Mouse (Mus musculus) stomach, embryonic 15.5 days (tissue): ENCODE data around the gene Olfr1196. TPM values are rescaled to one million over a fixed set of nuclear protein-coding genes. Genes with fewer than 3 reads are reported as not detected.
"Not testable (repeated sequence)": the region's sequence is repeated elsewhere in the genome, so short reads cannot be mapped to it uniquely, and the experiment has no call there.

Experiments
- ATAC-seq: fragments of 200-750 bp; cut with Nextera tagmentation; 2 replicates; pipeline ENCODE4 v1.8.0; 2017; ENCODE audit warnings: low read depth, moderate number of reproducible peaks, moderate TSS enrichment; ENCODE audit not compliant: insufficient read depth, low FRiP score
- H3K27ac ChIP-seq: fragments of 300-500 bp; sonication (generic); 2 replicates; pipeline ENCODE4 v1.5.1; 2015; ENCODE audit warnings: mild to moderate bottlenecking, inconsistent platforms
- H3K27me3 ChIP-seq: fragments of 300-500 bp; sonication (generic); replicated peaks from 2 replicates; pipeline ENCODE4 v1.6.1; 2015; ENCODE audit warnings: inconsistent platforms
- H3K36me3 ChIP-seq: fragments of 300-500 bp; sonication (generic); 2 replicates; pipeline ENCODE4 v1.6.1; 2015; ENCODE audit warnings: inconsistent platforms
- H3K4me1 ChIP-seq: fragments of 300-500 bp; sonication (generic); 2 replicates; pipeline ENCODE4 v1.6.1; 2015; ENCODE audit warnings: inconsistent platforms
- H3K4me2 ChIP-seq: fragments of 300-500 bp; sonication (generic); 2 replicates; pipeline ENCODE4 v1.6.1; 2015; ENCODE audit warnings: mild to moderate bottlenecking, inconsistent platforms
- H3K4me3 ChIP-seq: fragments of 300-500 bp; sonication (generic); replicated peaks from 2 replicates; pipeline ENCODE4 v1.5.1; 2015; ENCODE audit warnings: inconsistent platforms
- H3K9ac ChIP-seq: fragments of 300-500 bp; sonication (generic); 2 replicates; pipeline ENCODE4 v1.6.1; 2015; ENCODE audit warnings: inconsistent platforms
- H3K9me3 ChIP-seq: fragments of 300-500 bp; sonication (generic); 2 replicates; pipeline ENCODE4 v1.6.1; 2016; ENCODE audit warnings: inconsistent platforms
- WGBS: fragments of 180-500 bp; shearing (Covaris S2); methylation state at CpG from one replicate; pipeline ENCODE4 v1.1.7; 2015; 5-methylcytosine and 5-hydroxymethylcytosine counted together
- polyA plus RNA-seq: library from polyadenylated mRNA; unstranded; fragments of >200 nt; fragmentation: Nextera tagmentation; extraction: Ambion mirVana; gene quantifications from 2 replicates; pipeline ENCODE4 v1.2.1, GENCODE M21; 2015

The Olfr1196 gene
- polyA plus RNA-seq: not detected in 2 replicates

- Histone ChIP-seq H3K9me3 (no peaks in the 10 kb centered on the region), H3K9ac (no peak within 1 kb of the TSS), H3K4me2 (no peak within 1 kb of the TSS), H3K4me3 (no peak within 1 kb of the TSS), H3K27me3 (no peaks in the 10 kb centered on the region), H3K36me3 (no peaks in the 10 kb centered on the region), H3K4me1 (no peaks in the 10 kb centered on the region), H3K27ac (no peak within 1 kb of the TSS)
- 83% methylated on average over 2 of the region's 2 CpGs for WGBS
- ATAC-seq: no peak
Observed at GRCm38 (mm10) chr2:88704497-88704896, at the start of gene Olfr1196. TSS of gene Olfr1196 (minus strand) at chr2:88704597.

GRCm38 (mm10) chr2:88751270-88751669 is 46.9 kb upstream of the Olfr1196 start, which contains the start of gene Olfr1198:
TSS of gene Olfr1198 (minus strand) at chr2:88751370.
- 86% methylated on average over 2 of the region's 2 CpGs for WGBS
- H3K27ac ChIP-seq: no peak within 1 kb of the TSS
- no peaks in the 10 kb centered on the region for H3K4me1 ChIP-seq
- no peak within 1 kb of the TSS for H3K4me2 ChIP-seq
- H3K4me3 ChIP-seq: no peak within 1 kb of the TSS
- ATAC-seq: no peak
- no peaks in the 10 kb centered on the region for H3K36me3 ChIP-seq
- no peaks in the 10 kb centered on the region for H3K9me3 ChIP-seq
- H3K27me3 ChIP-seq: no peaks in the 10 kb centered on the region
- H3K9ac ChIP-seq: no peak within 1 kb of the TSS

GRCm38 (mm10) chr2:88743379-88743778 is 39.0 kb upstream of the Olfr1196 start:
- Histone ChIP-seq H3K27ac (no peak overlapping the region), H3K4me1 (no peaks in the 10 kb centered on the region), H3K9ac (no peak overlapping the region), H3K9me3 (no peaks in the 10 kb centered on the region), H3K4me3 (no peak overlapping the region), H3K36me3 (no peaks in the 10 kb centered on the region), H3K27me3 (no peaks in the 10 kb centered on the region), H3K4me2 (no peak overlapping the region)
- no peak for ATAC-seq
- 69% methylated on average over 3 of the region's 3 CpGs for WGBS

DNA sequence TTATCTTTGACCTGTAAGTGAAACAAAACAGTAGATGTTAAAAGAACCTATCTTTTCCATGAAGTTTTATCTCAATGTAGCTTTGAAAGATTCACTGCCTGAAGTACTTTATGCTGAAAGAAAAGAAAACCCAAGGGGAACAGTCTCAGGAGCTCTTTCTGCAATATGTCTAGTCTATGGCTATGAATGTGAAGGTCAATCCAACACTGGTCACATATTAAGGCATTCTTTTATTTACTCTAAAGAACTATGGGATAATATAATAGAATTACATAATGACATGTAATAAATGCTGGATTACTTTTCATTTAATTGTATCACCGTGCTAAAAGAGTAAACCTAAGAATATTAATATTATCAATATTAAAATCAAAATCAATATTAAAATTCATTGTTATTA is 27.9 kb upstream of the Olfr1196 start, which contains the start of gene Olfr1197:
Olfr1197 (minus strand) TSS at position 101 of the 400 bp plus-strand sequence.
- Histone ChIP-seq H3K27ac (no peak within 1 kb of the TSS), H3K9ac (no peak within 1 kb of the TSS), H3K4me2 (no peak within 1 kb of the TSS), H3K4me3 (no peak within 1 kb of the TSS), H3K27me3 (no peaks in the 10 kb centered on the region), H3K4me1 (no peaks in the 10 kb centered on the region), H3K9me3 (no peaks in the 10 kb centered on the region), H3K36me3 (no peaks in the 10 kb centered on the region)
- no peak for ATAC-seq
- WGBS: 83% methylated on average over 1 of the region's 1 CpGs

DNA sequence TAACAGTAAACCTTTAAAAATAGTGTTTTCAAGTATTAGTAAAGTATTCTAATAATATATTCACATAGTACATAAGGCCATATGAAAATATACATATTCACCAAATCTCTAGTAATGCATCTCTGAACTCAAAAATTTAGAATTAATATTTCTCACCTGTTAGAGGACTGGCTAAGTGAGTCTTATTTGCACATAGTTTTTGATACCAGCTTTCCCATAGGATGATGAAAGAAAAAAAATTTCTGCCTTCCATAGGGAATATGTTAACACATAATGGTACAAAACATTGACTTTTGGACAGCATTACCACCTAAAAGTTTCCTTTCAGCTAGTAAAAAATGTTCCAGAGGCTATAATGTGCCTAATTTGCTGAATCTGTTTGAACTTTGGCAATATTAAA is 15.3 kb downstream of the Olfr1196 start, which contains the start of gene Olfr1195:
Olfr1195 (minus strand) TSS at position 101 of the 400 bp plus-strand sequence.
- Histone ChIP-seq H3K4me3 (no peak within 1 kb of the TSS), H3K27ac (no peak within 1 kb of the TSS), H3K4me2 (no peak within 1 kb of the TSS), H3K4me1 (no peaks in the 10 kb centered on the region), H3K27me3 (no peaks in the 10 kb centered on the region), H3K9me3 (no peaks in the 10 kb centered on the region), H3K9ac (no peak within 1 kb of the TSS), H3K36me3 (no peaks in the 10 kb centered on the region)
- ATAC-seq: no peak

DNA sequence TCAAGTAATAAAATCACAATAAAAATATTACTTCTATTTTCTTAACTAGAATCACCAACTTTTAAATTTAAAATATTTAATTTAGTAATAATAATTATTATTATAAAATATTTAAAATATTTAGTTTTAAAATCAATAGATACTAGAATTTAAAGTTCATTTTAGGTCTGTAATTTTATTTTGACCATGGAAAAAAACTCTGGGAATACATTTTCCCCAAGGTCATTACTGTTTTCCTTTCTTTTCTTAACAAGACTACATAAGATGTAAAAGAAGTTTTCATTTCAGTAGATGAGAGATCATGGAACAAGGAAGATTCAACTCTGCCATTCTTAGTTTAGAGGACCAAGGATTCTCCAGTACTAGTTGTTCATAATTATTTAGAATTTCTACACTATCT is 29.1 kb downstream of the Olfr1196 start, which contains the start of gene Olfr1193:
Olfr1193 (plus strand) TSS at position 301 of the 400 bp plus-strand sequence.
- not testable (repeated sequence) for H3K36me3 ChIP-seq, H3K4me1 ChIP-seq, H3K4me3 ChIP-seq, H3K9me3 ChIP-seq, H3K4me2 ChIP-seq, H3K27me3 ChIP-seq, H3K9ac ChIP-seq, ATAC-seq, H3K27ac ChIP-seq

DNA sequence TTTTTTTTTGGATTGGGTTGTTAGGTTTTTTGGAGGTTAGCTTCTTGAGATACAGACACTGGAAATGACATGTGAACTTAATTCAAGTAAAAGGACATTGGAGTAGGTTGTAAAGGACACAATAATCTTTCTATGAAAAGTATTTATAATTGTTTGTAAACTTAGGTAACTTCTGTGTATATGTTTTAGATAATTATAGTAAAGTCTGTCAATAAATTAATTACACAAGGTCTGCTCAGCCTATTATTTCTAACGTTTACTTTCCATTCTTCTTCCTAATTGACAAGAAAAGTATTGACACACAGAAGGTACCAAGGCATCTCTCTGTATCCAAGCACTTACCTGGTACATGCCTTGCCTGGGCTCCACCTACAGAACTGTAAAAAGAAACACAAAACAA is 56.2 kb downstream of the Olfr1196 start, which contains the start of gene Olfr1192-ps1:
Olfr1192-ps1 (plus strand) TSS at position 301 of the 400 bp plus-strand sequence.
- WGBS: 27% methylated on average over 1 of the region's 1 CpGs
- H3K27ac ChIP-seq: no peak within 1 kb of the TSS
- H3K4me1 ChIP-seq: no peaks in the 10 kb centered on the region
- no peak within 1 kb of the TSS for H3K4me3 ChIP-seq
- H3K9me3 ChIP-seq: no peaks in the 10 kb centered on the region
- ATAC-seq: no peak
- no peaks in the 10 kb centered on the region for H3K36me3 ChIP-seq
- H3K27me3 ChIP-seq: no peaks in the 10 kb centered on the region
- H3K9ac ChIP-seq: no peak within 1 kb of the TSS
- H3K4me2 ChIP-seq: no peak within 1 kb of the TSS

Other genes starting within 250 kb of the Olfr1196 start
- gene Olfr1183, start 249.7 kb downstream of the Olfr1196 start, polyA plus RNA-seq: not detected in 2 replicates
- gene Olfr1184, start 221.0 kb downstream of the Olfr1196 start, polyA plus RNA-seq: not detected in 2 replicates
- not detected in 2 replicates for gene Olfr1185-ps1, start 211.3 kb downstream of the Olfr1196 start, polyA plus RNA-seq
- gene Olfr1186, start 186.0 kb downstream of the Olfr1196 start, polyA plus RNA-seq: not detected in 2 replicates
- gene Olfr1188, start 147.7 kb downstream of the Olfr1196 start, polyA plus RNA-seq: not detected in 2 replicates
- gene Olfr1189, start 118.1 kb downstream of the Olfr1196 start, polyA plus RNA-seq: not detected in 2 replicates
- not detected in 2 replicates for gene Olfr1191-ps1, start 64.1 kb downstream of the Olfr1196 start, polyA plus RNA-seq
- not detected in 2 replicates for gene Olfr1192-ps1, start 56.1 kb downstream of the Olfr1196 start, polyA plus RNA-seq
- not detected in 2 replicates for gene Olfr1193, start 29.0 kb downstream of the Olfr1196 start, polyA plus RNA-seq
- not detected in 2 replicates for gene Olfr1195, start 15.4 kb downstream of the Olfr1196 start, polyA plus RNA-seq
- gene Olfr1197, start 27.8 kb upstream of the Olfr1196 start, polyA plus RNA-seq: not detected in 2 replicates
- gene Olfr1198, start 46.8 kb upstream of the Olfr1196 start, polyA plus RNA-seq: not detected in 2 replicates
- not detected in 2 replicates for gene Olfr1199, start 55.9 kb upstream of the Olfr1196 start, polyA plus RNA-seq
- not detected in 2 replicates for gene Olfr1200, start 65.9 kb upstream of the Olfr1196 start, polyA plus RNA-seq
- not detected in 2 replicates for gene Olfr1201, start 88.4 kb upstream of the Olfr1196 start, polyA plus RNA-seq
- not detected in 2 replicates for gene Olfr1202, start 109.9 kb upstream of the Olfr1196 start, polyA plus RNA-seq
- not detected in 2 replicates for gene Olfr1205, start 125.1 kb upstream of the Olfr1196 start, polyA plus RNA-seq
- not detected in 2 replicates for gene Olfr1204, start 144.7 kb upstream of the Olfr1196 start, polyA plus RNA-seq
- not detected in 2 replicates for gene Olfr1206, start 158.6 kb upstream of the Olfr1196 start, polyA plus RNA-seq
- not detected in 2 replicates for gene Olfr1208, start 197.7 kb upstream of the Olfr1196 start, polyA plus RNA-seq
- gene Olfr1209, start 210.6 kb upstream of the Olfr1196 start, polyA plus RNA-seq: not detected in 2 replicates
- not detected in 2 replicates for gene Olfr1211, start 233.5 kb upstream of the Olfr1196 start, polyA plus RNA-seq
- not detected in 2 replicates for gene Olfr1212, start 249.4 kb upstream of the Olfr1196 start, polyA plus RNA-seq